Mouse (Mus musculus): ENCODE measurements around the gene Tex9. TPM values are rescaled to one million over a fixed set of nuclear protein-coding genes. Genes with fewer than 3 reads are reported as not detected.

The Tex9 gene
- total RNA-seq, 2 experiments from 2014 or later = 6.5 to 7.3 TPM

DNA sequence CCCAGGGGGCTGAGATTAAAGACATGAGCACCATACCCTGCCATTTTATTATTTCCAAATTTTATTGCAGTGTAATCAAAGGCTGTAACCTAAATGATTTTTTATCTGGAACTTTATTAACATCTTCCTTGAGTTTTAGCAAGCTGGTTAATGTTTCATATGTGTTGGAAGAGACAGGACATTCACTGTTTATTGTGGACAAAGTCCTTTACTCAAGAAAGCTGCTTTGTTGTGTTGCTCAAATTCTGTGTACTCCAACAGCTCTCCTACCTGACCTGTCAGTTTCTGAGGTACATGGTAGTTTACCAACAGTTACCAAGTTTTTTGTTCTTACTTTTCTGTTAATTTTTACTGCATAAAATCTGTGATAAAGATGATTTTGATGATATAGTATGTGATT lies 23.4 kb upstream of the Tex9 start:
- Histone ChIP-seq H3K27ac (no peak overlapping the region), H3K4me3 (no peak overlapping the region)
- DNase-seq (ENCODE audit: low spot score in 2 of 2) = no peak
- no peak for TF ChIP-seq CTCF (conservative IDR thresholded peaks at IDR 0.05)

DNA sequence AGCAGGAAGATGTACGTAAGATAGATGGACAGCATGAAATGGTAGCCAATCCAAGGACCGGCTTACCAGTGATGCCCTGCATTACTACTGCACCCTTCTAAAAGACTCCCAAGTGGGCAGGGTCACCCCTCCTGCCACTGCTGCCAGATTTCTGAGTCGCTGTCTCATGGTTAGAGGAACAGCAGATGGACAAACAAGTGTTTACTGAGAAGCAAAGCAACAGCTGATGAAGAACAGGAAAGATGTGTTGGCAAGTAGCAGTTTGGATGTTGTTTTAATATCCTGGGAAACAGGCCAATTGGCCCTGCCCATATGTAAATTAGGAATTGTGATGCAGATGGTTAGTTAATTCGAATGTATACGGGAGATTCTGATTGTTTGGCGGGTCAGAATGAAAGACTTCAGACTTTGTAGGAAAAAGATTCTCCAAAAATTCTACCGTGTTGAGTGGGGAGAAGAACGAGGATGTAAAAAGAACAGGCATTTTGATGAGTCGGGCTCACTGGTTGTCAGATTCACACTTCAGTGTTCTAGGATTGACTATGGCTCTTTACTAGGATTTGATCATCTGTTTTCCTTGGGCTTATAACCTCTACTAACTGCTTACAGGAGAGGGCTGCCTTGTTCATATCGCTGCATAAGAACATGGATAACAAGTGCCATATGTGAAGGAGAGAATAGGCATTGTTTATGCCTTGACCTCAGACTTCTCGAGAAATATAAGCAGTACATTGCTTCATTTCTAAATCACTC lies 20.4 kb upstream of the Tex9 start:
- no peak overlapping the region for H3K4me3 ChIP-seq
- no peak overlapping the region for H3K27ac ChIP-seq
- no peak for TF ChIP-seq CTCF (conservative IDR thresholded peaks at IDR 0.05)
- DNase-seq (ENCODE audit: low spot score in 2 of 2) = peak in 1 of 2 experiments; percentile 15

DNA sequence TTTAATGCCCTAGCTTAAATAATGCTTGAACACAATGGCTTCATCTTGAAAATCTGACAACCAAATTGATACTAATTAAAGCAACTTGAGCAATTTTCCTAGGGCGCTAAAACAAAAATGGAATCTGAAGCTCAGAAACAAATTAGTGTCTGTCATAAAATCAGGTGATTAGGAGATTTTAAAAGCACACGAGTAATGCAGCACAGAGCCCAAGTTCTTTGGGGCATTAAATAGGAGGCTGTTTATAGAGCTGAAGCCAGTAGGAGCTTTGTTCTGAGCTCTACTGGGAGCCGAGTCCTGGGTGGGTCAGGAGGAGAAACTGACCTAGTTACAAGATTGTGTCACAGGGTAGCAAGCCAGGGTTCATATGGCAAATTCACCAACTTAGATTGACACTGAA lies 5.2 kb upstream of the Tex9 start:
- no peak for TF ChIP-seq CTCF (conservative IDR thresholded peaks at IDR 0.05)
- Histone ChIP-seq H3K27ac (peak overlapping the region; percentile 11; the same call in 1 of the 2 replicates), H3K4me3 (no peak overlapping the region)
- DNase-seq (ENCODE audit: low spot score in 2 of 2) = no peak

DNA sequence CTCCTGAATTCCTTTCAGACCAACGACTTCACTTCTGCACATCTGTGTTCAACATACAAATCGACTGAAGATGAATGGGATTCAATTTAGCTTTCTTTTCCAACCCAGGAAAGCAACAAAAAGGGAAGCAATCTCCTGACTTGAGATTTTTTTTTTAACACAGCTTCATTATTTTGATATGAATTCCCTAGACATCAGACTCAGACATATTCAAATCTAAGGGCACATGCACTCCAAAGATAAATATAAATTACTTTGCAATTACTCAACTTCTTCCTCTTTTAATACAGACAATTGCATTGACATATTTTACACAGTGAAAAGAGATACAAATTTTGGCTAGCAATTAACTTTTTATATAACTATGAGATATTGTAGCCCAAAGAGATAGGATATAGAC lies 4.7 kb upstream of the Tex9 start:
- Histone ChIP-seq H3K4me3 (no peak overlapping the region), H3K27ac (0 out of 2 replicates have a peak overlapping the region, but pooled peaks have one; percentile 2)
- TF ChIP-seq CTCF (conservative IDR thresholded peaks at IDR 0.05) = no peak
- DNase-seq (ENCODE audit: low spot score in 2 of 2) = no peak

DNA sequence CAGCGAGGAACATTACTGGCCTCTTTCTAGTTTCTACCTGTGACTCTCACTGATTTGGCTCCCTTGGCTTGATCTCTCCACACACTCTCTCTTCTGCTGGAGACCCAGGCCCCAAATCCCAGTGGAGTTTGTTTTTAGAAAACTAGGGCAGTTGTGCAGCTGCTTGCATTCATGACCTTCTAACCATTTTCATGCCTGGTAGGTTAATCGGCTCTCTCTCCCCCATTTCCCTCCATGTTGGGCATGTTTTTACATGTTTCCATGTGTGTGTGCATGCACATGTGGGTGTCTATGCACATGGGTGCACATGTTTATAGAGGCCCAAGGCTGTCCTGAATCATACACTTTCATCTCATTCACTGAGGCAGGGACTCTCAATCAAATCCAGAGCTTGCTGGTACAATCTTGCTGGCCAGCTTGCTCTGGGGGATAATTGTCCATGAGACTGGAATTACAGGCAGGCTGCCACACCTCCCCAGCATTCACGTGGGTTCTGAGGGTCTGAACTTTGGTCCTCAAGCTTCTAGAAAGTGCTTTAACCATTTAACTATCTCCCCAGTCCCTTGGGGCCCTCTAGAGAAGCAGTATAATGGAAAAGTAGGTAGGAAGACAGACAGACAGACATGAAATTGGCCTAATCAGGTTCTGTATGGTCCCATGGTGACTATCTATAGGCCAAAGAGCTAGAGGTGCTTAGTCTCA lies 2.1 kb upstream of the Tex9 start:
- H3K4me3 ChIP-seq = no peak overlapping the region
- no peak for DNase-seq (ENCODE audit: low spot score in 2 of 2)
- H3K27ac ChIP-seq = no peak overlapping the region
- no peak for TF ChIP-seq CTCF (conservative IDR thresholded peaks at IDR 0.05)

DNA sequence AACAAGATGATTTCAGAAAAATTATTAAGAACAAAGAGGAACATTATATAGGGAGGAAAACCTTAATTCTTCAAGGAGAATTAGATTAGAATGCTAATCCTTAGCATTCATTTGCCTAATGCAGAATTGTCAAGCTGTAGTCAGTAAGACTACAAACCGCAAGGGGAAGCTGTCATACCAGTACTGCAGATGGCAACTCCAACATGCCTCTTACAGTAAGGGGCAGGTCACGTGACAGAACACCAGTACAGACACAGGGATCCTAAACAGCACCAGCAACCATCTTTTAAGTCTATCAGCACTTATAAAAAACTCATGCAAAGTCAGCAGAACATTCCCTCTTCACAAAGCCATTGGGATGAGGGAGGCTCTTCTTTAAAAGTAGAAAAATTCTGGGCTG lies 1.5 kb upstream of the Tex9 start:
- no peak overlapping the region for H3K27ac ChIP-seq
- no peak for TF ChIP-seq CTCF (conservative IDR thresholded peaks at IDR 0.05)
- DNase-seq (ENCODE audit: low spot score in 2 of 2) = no peak
- no peak overlapping the region for H3K4me3 ChIP-seq

DNA sequence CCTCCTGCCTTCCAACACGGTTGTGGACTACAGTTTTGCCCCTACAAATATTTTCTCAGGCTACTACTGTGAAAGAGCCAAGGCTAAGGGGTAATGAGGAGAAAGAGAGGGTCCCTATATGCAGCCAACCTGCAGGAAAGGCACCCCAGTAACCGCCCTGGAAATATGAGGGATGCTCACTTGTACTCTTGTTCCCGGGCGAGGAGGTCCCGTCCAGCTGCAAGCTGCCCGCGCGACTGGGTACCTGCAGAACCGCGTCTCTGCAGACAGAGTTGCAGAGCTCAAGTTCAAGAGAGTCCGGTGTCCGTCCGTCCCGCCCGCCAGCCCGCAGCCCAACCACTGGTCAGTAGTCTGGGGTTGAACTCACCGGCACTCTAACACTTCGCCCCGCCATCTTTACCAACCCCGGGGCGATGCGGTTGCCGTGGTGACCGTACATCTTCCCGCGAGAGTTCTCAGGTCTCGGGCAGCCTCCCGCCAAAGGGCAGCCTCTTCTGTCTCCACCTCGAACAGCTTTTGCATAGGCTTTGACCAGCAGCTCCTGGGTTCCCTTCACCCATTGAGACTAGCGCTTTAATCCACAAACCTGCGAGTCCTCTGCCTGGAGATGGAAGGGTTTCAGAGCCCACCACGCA lies 336 bp downstream of the Tex9 start:
- Histone ChIP-seq H3K4me3 (peak overlapping the region; percentile 69), H3K27ac (peak overlapping the region; percentile 83)
- TF ChIP-seq CTCF (conservative IDR thresholded peaks at IDR 0.05) = no peak
- peak; percentile 79 to 81 for DNase-seq (ENCODE audit: low spot score in 2 of 2)

DNA sequence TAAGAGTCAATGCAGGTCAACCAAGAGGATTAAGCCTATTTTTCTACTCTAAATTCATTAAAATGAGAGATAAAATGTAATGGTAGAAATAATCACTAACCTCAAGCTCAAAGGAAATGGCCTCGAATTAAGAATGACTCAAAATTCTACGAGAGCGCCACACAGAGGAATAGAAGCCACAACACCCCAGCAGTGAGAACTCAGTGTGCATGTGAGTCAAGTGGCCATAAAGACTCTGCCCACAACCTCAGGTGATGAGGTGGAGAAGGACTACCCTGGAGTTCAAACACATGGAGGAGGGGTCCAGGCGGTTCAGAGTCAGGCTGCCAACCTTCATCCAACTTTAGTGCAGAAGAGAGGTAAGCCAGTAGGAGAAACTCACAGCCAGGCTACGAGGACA lies 2.9 kb downstream of the Tex9 start:
- TF ChIP-seq CTCF (conservative IDR thresholded peaks at IDR 0.05) = no peak
- no peak overlapping the region for H3K27ac ChIP-seq
- DNase-seq (ENCODE audit: low spot score in 2 of 2) = no peak
- no peak overlapping the region for H3K4me3 ChIP-seq

DNA sequence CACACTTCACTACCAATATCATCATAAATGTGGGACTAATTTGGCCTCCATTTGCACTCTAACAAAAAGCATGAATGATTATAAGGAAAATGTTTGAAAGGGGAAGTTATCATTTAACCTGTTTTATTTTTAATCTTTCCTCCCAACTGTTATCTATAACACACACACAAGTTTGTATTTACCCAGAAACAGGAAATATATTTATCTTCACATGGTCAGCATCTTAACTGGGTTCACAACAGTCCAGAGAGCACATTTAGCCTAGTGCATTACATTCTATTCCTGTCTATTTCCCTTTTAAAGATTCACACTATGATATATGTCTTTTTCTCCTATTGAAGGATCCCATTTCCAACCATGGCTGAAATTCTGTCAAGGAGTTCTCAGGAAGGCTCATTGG lies 3.5 kb downstream of the Tex9 start:
- Histone ChIP-seq H3K4me3 (no peak overlapping the region), H3K27ac (no peak overlapping the region)
- DNase-seq (ENCODE audit: low spot score in 2 of 2) = no peak
- TF ChIP-seq CTCF (conservative IDR thresholded peaks at IDR 0.05) = no peak

DNA sequence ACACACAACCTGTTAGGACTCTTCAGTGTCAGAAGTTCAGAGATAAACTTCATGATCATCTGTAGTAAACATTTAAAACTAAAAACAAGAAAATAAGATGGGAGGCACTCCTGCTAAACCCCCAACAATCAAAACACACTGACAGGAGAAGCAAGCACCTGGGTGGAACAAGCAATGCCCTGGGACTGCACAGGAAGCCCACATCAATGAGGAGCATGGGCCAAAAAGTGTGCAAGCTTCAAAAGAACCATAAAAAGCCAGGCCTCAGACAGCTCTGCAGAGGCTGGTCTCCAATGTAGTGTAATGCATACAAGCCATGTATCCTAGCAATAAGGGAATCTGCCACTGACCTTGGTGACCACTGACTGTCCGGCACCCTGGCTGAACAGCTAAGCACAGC lies 12.7 kb downstream of the Tex9 start:
- DNase-seq (ENCODE audit: low spot score in 2 of 2) = no peak
- Histone ChIP-seq H3K4me3 (no peak overlapping the region), H3K27ac (no peak overlapping the region)
- TF ChIP-seq CTCF (conservative IDR thresholded peaks at IDR 0.05) = no peak

DNA sequence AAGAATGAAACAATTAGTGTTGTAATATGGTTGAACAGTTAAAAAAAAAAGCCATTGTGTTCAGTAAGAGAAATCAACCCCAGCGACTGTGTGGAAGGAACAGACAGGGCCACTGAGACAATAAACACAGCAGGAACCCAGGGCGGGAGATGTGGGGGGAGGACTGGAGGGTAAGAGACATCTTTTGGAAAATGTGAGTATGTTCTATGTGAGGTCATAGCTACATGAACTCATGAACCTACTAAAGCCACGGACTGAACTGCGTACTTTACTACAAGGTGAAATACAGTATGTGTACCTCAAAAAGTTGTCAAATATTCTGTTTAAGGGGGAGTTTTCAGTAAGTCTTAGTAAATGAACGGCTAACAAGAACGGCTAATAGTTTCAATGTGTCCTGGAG lies 14.7 kb downstream of the Tex9 start:
- no peak for TF ChIP-seq CTCF (conservative IDR thresholded peaks at IDR 0.05)
- no peak for DNase-seq (ENCODE audit: low spot score in 2 of 2)
- Histone ChIP-seq H3K27ac (no peak overlapping the region), H3K4me3 (no peak overlapping the region)

DNA sequence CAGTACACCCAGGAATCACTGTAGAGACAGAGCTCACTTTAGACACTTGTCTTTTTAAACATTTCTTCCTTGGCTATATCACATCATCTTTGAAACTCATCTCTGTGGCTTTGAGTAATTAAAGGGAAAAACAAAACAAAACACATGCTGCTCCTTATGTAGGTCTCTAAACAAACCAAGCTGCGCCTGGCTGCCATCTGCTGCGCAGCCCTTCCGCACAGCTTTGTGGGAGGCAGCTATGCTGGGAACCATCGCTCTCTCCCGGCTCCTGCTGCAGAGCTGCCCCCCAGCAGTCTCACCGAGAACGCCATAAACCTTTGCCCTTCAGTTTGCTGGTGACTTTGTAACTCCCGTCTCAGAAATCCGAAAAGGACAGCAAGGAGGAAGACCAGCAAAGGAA lies 16.5 kb downstream of the Tex9 start:
- no peak for TF ChIP-seq CTCF (conservative IDR thresholded peaks at IDR 0.05)
- Histone ChIP-seq H3K27ac (no peak overlapping the region), H3K4me3 (no peak overlapping the region)
- peak; percentile 59 to 72 for DNase-seq (ENCODE audit: low spot score in 2 of 2)

DNA sequence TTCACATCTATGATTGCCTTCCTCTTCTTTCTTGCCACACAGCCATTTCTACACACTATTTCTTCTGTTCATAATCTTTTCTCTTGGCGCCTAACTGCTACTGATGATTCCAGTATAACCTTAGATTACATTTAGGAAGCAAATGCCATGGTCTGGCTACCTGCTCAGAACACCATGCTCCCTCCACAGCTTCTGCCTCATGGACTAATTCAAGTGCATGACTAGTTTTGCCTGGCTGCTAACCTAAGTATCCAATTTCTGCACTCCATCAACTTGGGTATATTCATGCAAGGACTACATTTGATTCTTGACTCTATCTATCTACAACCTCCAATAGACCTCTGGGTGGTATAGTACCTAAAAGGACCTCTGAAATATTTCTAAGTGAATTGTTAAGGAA lies 22.2 kb downstream of the Tex9 start:
- no peak for DNase-seq (ENCODE audit: low spot score in 2 of 2)
- Histone ChIP-seq H3K4me3 (no peak overlapping the region), H3K27ac (no peak overlapping the region)
- no peak for TF ChIP-seq CTCF (conservative IDR thresholded peaks at IDR 0.05)
